Mouse (Mus musculus): Measurements from ENCODE around the gene Fam131b. TPM values are rescaled to one million over a fixed set of nuclear protein-coding genes. Genes with fewer than 3 reads are reported as not detected.

Fam131b gene
- polyA plus RNA-seq, 2 experiments from 2014 or later = not detected

DNA sequence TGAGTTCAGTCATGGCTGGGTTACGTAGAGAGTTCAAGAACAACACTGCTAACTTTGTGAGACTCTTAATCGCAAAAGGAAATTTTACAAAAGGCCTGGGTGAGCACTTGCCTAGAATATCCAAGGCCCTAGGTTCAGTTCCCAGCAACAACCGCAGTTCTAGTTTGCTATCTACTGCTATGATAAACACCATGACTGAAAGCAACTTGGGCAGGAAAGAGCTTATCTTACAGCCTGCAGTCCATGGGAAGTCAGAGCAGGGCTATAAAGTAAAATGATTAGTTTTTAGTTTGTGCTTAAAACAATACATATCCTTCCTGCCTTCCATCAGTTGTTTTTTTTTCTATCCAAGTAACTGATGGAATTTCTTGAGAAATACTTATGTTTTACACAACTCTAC, 2.1 kb upstream of the Fam131b start:
- ATAC-seq = no peak

DNA sequence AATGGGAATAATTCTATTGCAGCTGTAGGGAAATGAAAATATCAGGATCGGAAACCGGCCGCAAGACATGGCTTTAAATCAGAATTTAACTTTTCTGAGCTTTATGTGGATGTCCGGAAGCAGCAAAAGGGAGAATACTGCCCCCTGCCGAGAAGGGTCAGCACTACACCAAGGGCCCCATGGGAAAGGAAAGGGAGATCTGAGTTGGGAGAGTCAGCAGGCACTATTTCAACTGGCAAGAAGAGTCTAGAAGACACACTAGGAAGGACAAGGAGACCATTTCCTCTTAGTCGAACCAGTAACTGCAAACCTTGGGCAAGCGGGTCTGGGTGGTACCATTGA, 796 bp upstream of the Fam131b start:
- peak; percentile 86 for ATAC-seq

DNA sequence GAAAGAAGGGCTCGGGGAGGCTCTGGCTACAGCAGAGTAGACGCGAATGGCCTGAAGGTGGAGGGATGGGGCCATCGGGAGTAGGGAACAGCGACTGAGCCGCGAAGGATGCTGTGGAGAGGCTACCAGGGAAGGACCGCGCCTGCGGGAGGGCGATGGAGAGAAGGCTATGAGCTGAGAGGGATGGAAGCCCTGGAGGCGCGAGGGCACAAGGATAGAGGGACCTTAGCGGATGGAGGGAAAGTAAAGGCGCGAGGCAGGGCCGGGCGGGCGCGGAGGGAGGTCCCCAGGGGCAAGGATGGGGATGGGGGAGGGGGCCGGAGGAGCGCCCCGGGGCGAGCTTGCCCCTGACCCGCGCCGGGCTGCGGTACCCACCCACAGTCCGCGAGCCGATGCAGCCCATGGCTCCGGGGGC, 369 bp downstream of the Fam131b start:
- peak; percentile 27 for ATAC-seq

GRCm38 (mm10) chr6:42323371-42324066, 924 bp downstream of the Fam131b start:
- no peak for ATAC-seq

DNA sequence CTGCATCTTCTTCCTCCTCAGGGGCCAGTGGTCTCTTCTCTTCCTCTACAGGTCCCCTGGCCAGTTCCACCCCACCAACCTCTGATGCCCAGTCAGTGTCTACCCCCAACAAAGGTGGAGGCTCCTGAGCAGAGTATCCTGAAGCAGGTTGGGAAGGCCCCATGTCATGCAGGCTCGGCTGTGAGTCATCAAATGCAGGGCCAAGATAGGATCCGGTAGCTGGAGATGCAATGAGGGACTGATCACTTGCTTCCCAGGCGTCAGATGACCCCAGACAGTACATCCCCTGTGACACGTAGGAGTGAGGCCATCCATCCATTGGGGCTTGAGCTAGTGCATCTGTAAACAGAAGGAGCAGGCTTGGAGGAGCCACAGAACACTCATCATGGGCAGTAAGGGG, 6.2 kb downstream of the Fam131b start:
- no peak for ATAC-seq

DNA sequence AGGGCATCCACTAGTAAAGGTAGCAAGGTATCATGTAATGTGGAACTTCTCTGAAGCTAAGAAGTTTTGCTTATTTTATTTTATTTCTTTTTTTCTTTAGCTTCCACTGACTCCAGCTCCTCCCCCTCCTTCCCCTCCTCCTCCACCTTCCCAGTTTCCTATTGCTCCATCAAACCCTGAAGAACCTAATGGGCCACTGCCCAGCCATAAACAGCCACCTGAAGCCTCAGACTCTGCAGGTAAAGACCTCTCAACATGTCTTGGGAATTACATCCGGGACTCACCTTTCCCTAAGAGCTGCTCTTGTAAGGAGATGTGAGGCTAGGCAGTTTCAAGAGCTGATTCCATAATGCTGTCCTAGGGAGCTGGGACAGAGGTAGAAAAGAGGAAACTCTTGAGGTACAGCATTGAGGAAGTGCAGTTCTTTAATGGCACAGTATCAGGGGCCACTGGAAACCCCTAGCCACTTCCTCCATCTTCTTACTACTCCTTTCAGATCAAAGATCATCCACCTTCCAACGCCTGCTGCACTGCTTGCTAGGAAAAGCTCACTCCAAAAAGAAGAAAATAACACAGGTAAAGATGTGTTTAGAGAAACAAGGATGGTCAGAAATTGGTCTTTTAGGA, 13.9 kb downstream of the Fam131b start:
- ATAC-seq = no peak

DNA sequence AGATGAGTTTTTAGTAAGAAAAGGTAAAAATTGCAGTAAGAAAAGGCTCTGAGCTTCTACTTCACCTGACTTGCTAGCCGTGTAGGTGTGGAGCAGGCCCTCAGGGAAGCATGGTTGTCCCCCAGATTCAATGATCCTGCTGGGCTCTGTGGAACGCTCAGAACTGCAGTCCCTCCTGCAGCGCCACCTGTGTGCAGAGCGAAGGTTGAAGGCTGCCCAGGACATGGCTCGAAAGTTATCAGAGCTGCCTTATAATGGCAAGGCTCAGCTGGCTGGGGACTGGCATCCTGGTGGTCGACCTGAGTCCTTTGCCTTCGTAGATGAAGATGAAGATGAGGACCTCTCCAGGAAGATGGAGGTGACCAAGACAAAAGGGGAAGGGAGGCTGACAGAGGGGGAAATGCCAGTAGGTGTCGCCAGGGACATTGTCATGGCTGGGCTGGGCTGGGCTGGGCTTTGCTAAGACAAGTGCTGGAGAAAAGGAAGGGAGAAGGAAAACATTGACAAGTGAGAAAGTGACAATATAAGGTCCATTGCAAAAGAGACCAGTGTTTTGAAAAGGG, 14.5 kb downstream of the Fam131b start:
- no peak for ATAC-seq

- no peak for ATAC-seq
Measured at GRCm38 (mm10) chr6:42299362-42299761, 25.1 kb downstream of the Fam131b start.

DNA sequence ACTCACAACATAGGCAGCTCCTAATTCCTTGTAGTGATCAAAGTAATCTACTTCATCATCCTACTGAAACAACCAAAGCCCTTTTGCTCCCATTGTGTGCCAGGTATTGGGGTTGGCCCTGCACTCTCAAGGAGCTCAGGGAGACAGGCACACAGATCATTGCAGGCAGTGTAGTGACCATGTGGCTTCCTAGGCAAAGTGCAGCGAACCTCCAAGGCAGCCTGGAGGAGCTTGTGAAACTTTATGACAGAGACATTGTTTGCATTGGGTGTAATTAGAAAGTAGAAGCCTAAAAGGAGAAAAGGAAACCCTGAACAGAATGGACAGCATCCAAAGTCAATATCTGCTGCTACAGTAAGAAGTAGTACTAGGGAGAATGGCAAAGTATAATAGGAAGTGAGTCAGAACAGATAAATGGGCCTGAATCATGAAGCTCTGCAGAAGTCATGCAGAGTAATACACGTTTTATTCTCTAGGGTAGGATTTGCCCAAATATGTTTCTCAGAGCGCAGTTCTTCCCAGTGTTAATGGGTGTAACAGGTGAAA, 28.8 kb downstream of the Fam131b start:
- no peak for ATAC-seq

- no peak for ATAC-seq
Measured at GRCm38 (mm10) chr6:42293327-42293726, 31.1 kb downstream of the Fam131b start.

DNA sequence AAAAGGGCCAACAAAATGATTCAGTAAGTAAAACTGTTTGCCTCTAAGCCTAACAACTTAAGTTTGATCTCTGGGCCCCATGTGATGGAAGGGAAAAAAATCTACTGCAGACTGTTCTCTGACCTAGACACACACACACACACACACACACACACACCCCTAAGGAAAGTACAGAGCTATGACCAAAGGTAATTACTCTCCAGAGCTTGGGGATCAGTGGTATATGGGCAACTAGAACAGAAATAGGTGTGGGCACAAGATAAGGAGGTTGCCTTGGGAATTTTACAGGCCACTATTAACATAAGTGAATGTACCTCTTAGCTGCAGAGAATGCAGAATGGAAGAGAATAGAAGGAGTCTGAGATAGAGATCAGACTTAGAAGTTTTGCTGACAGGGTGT, 36.9 kb downstream of the Fam131b start:
- no peak for ATAC-seq

DNA sequence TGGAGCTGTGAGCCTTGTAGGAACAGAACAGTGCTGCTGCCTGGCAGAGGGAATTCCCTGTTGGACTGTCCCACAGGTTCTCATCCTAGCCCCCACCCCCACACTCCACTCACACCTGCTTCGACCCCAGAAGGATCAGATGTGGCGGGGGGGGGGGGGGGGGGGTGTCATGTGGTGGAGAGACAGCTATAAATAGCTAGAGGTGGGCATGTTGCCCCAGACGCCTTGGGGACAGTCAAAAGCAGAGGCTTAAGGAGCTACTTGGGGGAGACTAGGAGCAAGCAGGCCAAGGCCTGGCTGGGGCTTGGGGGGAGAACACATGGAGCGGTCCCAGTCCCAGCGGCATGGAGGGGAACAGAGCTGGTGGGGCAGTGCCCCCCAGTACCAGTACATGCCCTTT, 38.0 kb downstream of the Fam131b start, which contains the start of gene Clcn1:
Clcn1 (plus strand) TSS at position 238 of the 400 bp plus-strand sequence.
- no peak for ATAC-seq

GRCm38 (mm10) chr6:42282865-42283528, 41.4 kb downstream of the Fam131b start:
- no peak for ATAC-seq

DNA sequence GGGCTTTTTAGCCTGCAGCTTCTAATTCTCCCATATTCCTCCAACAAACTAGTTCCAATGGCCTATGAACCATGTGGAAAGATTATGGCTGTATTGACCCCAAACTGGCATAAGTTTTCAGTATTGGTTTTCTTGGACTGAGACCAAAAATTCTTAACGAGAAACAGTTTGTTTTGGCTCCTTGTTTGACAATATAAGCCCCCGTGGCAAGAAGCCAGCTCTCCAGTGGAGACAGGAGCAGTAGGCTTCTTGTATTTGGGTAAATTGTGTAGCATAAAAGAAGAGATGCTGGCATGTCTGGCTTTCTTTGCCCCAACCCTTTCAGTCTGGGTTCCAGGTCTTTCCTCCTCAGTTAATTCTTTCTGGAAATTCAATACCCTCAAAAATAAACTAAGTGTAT, 48.3 kb downstream of the Fam131b start:
- no peak for ATAC-seq

- ATAC-seq = no peak
Measured at GRCm38 (mm10) chr6:42270817-42271216, 53.6 kb downstream of the Fam131b start.

DNA sequence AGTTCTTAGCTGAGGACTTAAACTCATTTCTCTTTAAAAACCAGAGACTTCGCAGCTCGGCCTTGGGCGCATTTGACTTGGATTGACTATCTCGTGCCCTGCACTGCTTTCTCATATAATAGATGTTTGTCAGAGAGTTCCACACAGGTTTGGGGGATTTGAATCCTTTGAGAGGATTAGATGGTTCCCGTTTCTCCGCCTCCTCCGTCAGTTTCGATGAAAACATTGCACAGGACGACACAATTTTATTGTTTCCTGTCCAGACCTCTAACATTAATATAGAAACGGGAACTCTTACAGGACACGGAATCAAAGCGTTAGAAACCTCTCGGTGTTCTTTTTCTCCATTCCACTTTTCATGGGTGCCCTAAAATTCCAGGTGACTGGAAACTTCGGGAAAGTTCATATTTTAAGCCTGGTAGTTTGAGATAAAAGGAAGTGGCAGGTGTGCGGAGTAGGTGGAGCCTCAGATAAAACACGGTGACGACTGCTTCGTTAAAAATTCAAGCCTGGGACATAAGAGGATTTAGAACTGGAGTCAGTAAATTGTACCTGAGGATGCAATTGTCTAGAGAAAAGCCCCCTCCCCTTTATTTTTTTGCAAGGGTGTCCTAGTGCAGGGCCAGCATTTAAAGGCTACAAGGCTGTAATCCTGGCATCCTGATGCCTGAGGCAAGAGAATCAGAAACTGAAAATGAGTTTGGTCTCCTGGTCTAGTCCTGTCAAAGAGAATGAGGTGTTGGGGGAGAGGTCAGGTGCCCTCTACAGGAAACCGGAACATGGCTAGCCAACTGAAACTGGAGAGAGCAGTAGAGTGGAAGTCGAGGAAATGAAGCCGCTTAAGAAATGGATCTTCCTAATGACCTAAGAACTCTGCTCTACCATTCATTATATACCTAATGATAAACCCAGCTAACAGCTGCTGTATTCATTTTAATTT, 58.8 kb downstream of the Fam131b start:
- ATAC-seq = peak; percentile 46

Other genes starting within 250 kb of the Fam131b start
- gene Tas2r139, start 183.7 kb downstream of the Fam131b start, polyA plus RNA-seq (2017; shearing (Covaris generic)) = not detected
- not detected for gene Tas2r144, start 109.3 kb downstream of the Fam131b start, polyA plus RNA-seq (2017; shearing (Covaris generic))
- 1 to 10 TPM; 4.9 to 7.9 TPM for gene Gstk1, start 78.7 kb downstream of the Fam131b start, polyA plus RNA-seq (2017; shearing (Covaris generic))
- not detected for gene Tmem139, start 62.7 kb downstream of the Fam131b start, polyA plus RNA-seq (2017; shearing (Covaris generic))
- 10 to 100 TPM; 46.4 to 72.8 TPM for gene Casp2, start 59.7 kb downstream of the Fam131b start, polyA plus RNA-seq (2017; shearing (Covaris generic))
- not detected for gene Clcn1, start 38.0 kb downstream of the Fam131b start, polyA plus RNA-seq (2017; shearing (Covaris generic))
- 10 to 100 TPM; 37.2 to 50.6 TPM for gene Zyx, start 25.0 kb upstream of the Fam131b start, polyA plus RNA-seq (2017; shearing (Covaris generic))
- gene Epha1, start 48.6 kb upstream of the Fam131b start, polyA plus RNA-seq (2017; shearing (Covaris generic)) = 1 to 10 TPM in 1 of 2 experiments, under 1 TPM in 1; 0.98 to 1.2 TPM
- gene Tas2r143, start 75.6 kb upstream of the Fam131b start, polyA plus RNA-seq (2017; shearing (Covaris generic)) = not detected
- gene Tas2r135, start 80.8 kb upstream of the Fam131b start, polyA plus RNA-seq (2017; shearing (Covaris generic)) = not detected
- not detected for gene Tas2r126, start 109.9 kb upstream of the Fam131b start, polyA plus RNA-seq (2017; shearing (Covaris generic))
- gene Olfr458, start 140.6 kb upstream of the Fam131b start, polyA plus RNA-seq (2017; shearing (Covaris generic)) = not detected
- under 1 TPM in 1 of 2 experiments, not detected in 1; 0.42 TPM for gene Olfr457, start 151.7 kb upstream of the Fam131b start, polyA plus RNA-seq (2017; shearing (Covaris generic))
- not detected for gene Olfr456, start 162.6 kb upstream of the Fam131b start, polyA plus RNA-seq (2017; shearing (Covaris generic))
- gene Olfr455, start 222.9 kb upstream of the Fam131b start, polyA plus RNA-seq (2017; shearing (Covaris generic)) = not detected

Measured in CD4-positive, CD25-positive, alpha-beta regulatory T cell, adult 4 months (primary cell).